Mouse (Mus musculus) inflammation-experienced regulatory T-cells (primary cell): Measurements from ENCODE around the gene Gm21789. TPM values are rescaled to one million over a fixed set of nuclear protein-coding genes. Genes with fewer than 3 reads are reported as not detected.

Experiments
- polyA plus RNA-seq, 2 experiments: library from polyadenylated mRNA; unstranded; fragments of 100-300 nt; shearing (Covaris generic); gene quantifications; one replicate each; pipeline ENCODE4 v1.2.1; 2017

The Gm21789 gene
- polyA plus RNA-seq = not detected

GRCm38 (mm10) chrX:32941468-32941867, at the start of gene Gm21789:
Gene Gm21789 (plus strand): TSS chrX:32941768.

DNA sequence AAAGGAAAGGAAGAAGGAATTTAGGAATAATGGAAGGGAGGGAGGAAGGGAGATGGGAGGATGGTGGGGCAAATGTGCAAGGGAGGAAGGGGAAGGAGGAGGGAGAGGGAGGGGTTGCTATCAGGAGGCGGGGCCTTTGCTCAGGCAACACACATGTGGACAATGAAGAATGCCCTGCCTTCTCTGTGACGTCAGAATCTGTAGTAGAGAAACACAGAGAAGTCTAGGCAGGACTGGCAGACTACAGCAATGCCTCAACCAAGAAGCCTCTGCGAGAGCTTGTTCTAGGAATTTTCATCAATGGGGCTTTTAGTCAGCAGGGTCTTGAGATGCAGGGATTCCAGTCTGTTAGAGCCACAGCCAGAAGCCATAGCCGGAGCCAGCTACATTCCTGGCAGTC, 47.2 kb upstream of the Gm21789 start, which contains the start of gene Btbd35f30:
Gene Btbd35f30, plus strand, starts transcription at position 301 of the 400 bp plus-strand sequence.

GRCm38 (mm10) chrX:32973597-32973996, 32.0 kb downstream of the Gm21789 start, which contains the start of gene Btbd35f5:
Gene Btbd35f5 (plus strand): TSS chrX:32973897.

Other genes starting within 250 kb of the Gm21789 start
- not detected for gene Btbd35f21, start 215.7 kb upstream of the Gm21789 start, polyA plus RNA-seq
- not detected for gene Btbd35f30, start 47.1 kb upstream of the Gm21789 start, polyA plus RNA-seq
- gene Btbd35f5, start 32.1 kb downstream of the Gm21789 start, polyA plus RNA-seq = not detected